Mouse (Mus musculus): ENCODE results near the gene Alox5ap.

DNA sequence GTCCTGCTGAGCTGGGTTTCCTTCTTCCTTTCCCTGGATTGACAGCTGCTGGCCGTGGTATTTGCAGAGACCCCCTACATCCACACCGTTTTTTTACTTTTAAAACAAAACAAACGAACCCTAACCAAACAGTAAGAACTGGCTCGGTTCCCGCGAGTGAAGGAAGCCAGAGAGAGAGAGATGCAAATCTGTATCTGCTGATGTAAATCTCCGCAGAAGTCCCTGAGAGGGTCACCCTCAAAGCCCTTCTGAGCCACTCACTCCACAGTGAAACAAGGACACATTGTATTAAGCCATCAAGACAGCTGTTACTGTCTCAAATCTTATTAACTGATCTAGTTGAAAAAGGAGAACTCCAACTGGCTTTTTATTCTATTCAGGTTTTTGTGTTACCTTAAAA lies 39.9 kb upstream of the Alox5ap start:
- TF ChIP-seq EP300 (IDR thresholded peaks at IDR 0.05; ENCODE audit: low read depth), result no peak
- TF ChIP-seq CTCF (IDR thresholded peaks at IDR 0.05; ENCODE audit: low read depth), result no peak

Measured in liver, postnatal 0 days (tissue).